Mouse (Mus musculus) 3134 (cell line): Measurements from ENCODE around the gene Tmem183a.

ENCODE experiments used
- DNase-seq: peaks from one replicate; pipeline ENCODE4 v3.0.0-alpha.2; 2011; ENCODE audit warnings: low spot score; ENCODE audit not compliant: insufficient read length; ENCODE audit errors: extremely low read depth

The Tmem183a gene

GRCm38 (mm10) chr1:134322591-134322990, 39.2 kb downstream of the Tmem183a start:
- no peak for DNase-seq

GRCm38 (mm10) chr1:134320691-134321301, 41.0 kb downstream of the Tmem183a start:
- no peak for DNase-seq

- no peak for DNase-seq
These were observed 43.5 kb downstream of the Tmem183a start for GRCm38 (mm10) chr1:134318261-134318660.

GRCm38 (mm10) chr1:134316361-134316760, 45.4 kb downstream of the Tmem183a start:
- no peak for DNase-seq

- no peak for DNase-seq
These were observed 46.6 kb downstream of the Tmem183a start for GRCm38 (mm10) chr1:134315181-134315580.

- DNase-seq = no peak
These were observed 50.0 kb downstream of the Tmem183a start for GRCm38 (mm10) chr1:134311760-134312159.

GRCm38 (mm10) chr1:134310729-134311128, 51.0 kb downstream of the Tmem183a start:
- DNase-seq = no peak

GRCm38 (mm10) chr1:134310291-134310690, 51.5 kb downstream of the Tmem183a start:
- no peak for DNase-seq

GRCm38 (mm10) chr1:134307409-134307808, 54.4 kb downstream of the Tmem183a start:
- no peak for DNase-seq

GRCm38 (mm10) chr1:134304940-134305339, 56.8 kb downstream of the Tmem183a start:
- no peak for DNase-seq

- no peak for DNase-seq
These were observed 59.1 kb downstream of the Tmem183a start for GRCm38 (mm10) chr1:134302568-134303238.

- DNase-seq = no peak
These were observed 63.0 kb downstream of the Tmem183a start for GRCm38 (mm10) chr1:134298636-134299411.

GRCm38 (mm10) chr1:134297265-134297664, 64.5 kb downstream of the Tmem183a start:
- DNase-seq = no peak
